Mouse (Mus musculus) kidney, postnatal 0 days (tissue): ENCODE data around the gene Pbld2. TPM values are rescaled to one million over a fixed set of nuclear protein-coding genes. Genes with fewer than 3 reads are reported as not detected.

Source experiments
- ATAC-seq: fragments of 200-750 bp; cut with Nextera tagmentation; replicated peaks from 2 replicates; pipeline ENCODE4 v1.8.0; 2017; ENCODE audit warnings: low read depth, moderate number of reproducible peaks, moderate TSS enrichment, moderate library complexity; ENCODE audit not compliant: low FRiP score
- DNase-seq: peaks from one replicate; pipeline ENCODE4 v3.0.0-alpha.2; 2016; ENCODE audit warnings: low spot score
- H3K27ac ChIP-seq: fragments of 300-500 bp; sonication (generic); 2 replicates; pipeline ENCODE4 v1.5.1; 2014; ENCODE audit warnings: mild to moderate bottlenecking
- H3K27me3 ChIP-seq: fragments of 300-500 bp; sonication (generic); 2 replicates; pipeline ENCODE4 v1.6.1; 2014; ENCODE audit warnings: low read length, mixed read lengths; ENCODE audit not compliant: insufficient read depth
- H3K36me3 ChIP-seq: fragments of 300-500 bp; sonication (generic); 2 replicates; pipeline ENCODE4 v1.6.1; 2014; ENCODE audit warnings: low read length, mixed read lengths; ENCODE audit not compliant: insufficient read depth
- H3K4me1 ChIP-seq: fragments of 300-500 bp; sonication (generic); replicated peaks from 2 replicates; pipeline ENCODE4 v1.6.1; 2014; ENCODE audit warnings: antibody characterized with exemption, low read length, mixed read lengths; ENCODE audit not compliant: insufficient read depth
- H3K4me2 ChIP-seq: fragments of 300-500 bp; sonication (generic); 2 replicates; pipeline ENCODE4 v1.6.1; 2014; ENCODE audit warnings: mild to moderate bottlenecking, low read length, moderate library complexity, mixed read lengths
- H3K4me3 ChIP-seq: fragments of 300-500 bp; sonication (generic); replicated peaks from 2 replicates; pipeline ENCODE4 v1.5.1; 2014; ENCODE audit warnings: low read depth, low read length
- H3K9ac ChIP-seq: fragments of 300-500 bp; sonication (generic); 2 replicates; pipeline ENCODE4 v1.6.1; 2014; ENCODE audit warnings: low read depth, low read length
- H3K9me3 ChIP-seq: fragments of 300-500 bp; sonication (generic); replicated peaks from 2 replicates; pipeline ENCODE4 v1.6.1; 2016; ENCODE audit warnings: low read length, inconsistent platforms, mixed read lengths
- CTCF ChIP-seq: IDR thresholded peaks from 2 replicates; pipeline ENCODE4 v1.5.1; 2016; ENCODE audit warnings: antibody characterized with exemption, low read depth, mild to moderate bottlenecking, moderate library complexity
- WGBS: fragments of 180-500 bp; shearing (Covaris S2); extraction: QIAGEN DNeasy Blood & Tissue Kit; methylation state at CpG from one replicate; pipeline ENCODE4 v1.1.7; 2014; 5-methylcytosine and 5-hydroxymethylcytosine counted together
- polyA plus RNA-seq: library from polyadenylated mRNA; unstranded; fragments of >200 nt; fragmentation: Nextera tagmentation; extraction: Ambion mirVana; gene quantifications from 2 replicates; pipeline ENCODE4 v1.2.1, GENCODE M21; 2015

Gene Pbld2
- polyA plus RNA-seq, 1 experiment from 2014 or later, result 11.6 TPM

DNA sequence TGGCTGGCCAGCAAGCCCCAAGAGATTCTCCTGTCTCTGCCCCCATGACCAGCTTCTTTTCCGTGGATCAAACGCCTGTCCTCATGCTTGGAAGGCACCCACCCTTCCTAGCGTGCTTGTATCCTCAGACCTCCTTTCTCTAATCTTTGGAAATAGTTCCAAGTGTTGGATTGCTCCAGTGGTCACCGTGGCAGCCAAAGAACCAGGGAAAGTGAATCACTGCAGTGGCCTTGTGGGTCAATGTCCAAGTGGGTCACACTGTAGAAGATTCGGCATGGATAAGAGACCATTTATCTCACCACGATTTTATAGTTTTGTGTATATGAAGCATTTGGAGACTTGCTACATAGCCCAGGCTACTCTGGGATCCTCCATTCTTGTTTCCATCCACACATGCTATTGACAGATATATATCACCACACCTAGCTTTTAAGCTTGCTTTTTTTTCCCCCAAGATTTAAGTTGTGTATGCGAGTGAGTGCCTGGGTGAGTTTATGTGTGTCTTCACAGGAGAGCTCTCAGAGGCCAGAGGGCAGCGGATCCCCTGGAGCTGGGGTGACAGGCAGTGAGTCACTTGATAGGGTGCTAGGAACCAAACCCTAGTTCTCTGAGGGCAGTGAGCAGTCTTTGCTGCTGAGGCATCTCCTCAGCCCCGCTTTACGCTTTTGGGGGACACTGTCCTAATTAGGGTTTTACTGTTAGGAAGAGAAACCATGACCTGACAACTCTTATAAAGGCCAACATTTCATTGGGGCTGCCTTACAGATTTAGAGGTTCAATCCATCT lies 3.5 kb downstream of the Pbld2 start:
- WGBS, result 93% methylated on average over 10 of the region's 10 CpGs
- Histone ChIP-seq H3K4me2 (no peak overlapping the region), H3K27ac (no peak overlapping the region), H3K9me3 (no peaks in the 10 kb centered on the region), H3K27me3 (no peaks in the 10 kb centered on the region), H3K4me1 (0 out of 2 replicates have a peak, but pooled peaks cover 17% of the 10 kb centered on the region), H3K4me3 (no peak overlapping the region), H3K9ac (no peak overlapping the region), H3K36me3 (no peaks in the 10 kb centered on the region)
- TF ChIP-seq CTCF, result no peak
- ATAC-seq (no peak), DNase-seq (no peak)

DNA sequence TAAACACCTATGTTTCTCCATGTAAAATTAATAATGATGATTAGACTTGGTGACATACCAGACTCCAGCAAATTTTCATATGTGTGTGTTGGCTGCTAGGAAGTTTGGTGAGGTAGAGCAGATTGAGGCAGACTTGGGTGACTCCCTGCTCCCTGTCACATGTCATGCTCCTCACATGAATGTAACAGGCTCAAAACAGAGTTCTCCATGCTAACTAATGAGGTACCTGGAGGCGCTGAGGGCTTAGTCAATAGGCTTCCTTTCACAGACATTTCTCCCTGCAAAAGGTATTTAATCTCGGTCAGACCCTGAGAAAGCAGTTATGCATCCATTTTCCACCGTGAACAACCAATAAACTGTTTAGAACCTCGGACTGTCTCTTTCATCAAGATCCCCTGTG lies 4.3 kb downstream of the Pbld2 start:
- H3K36me3 ChIP-seq, result no peaks in the 10 kb centered on the region
- H3K4me2 ChIP-seq, result no peak overlapping the region
- H3K4me1 ChIP-seq, result 0 out of 2 replicates have a peak, but pooled peaks cover 17% of the 10 kb centered on the region
- DNase-seq (no peak), ATAC-seq (no peak)
- H3K27ac ChIP-seq, result no peak overlapping the region
- no peaks in the 10 kb centered on the region for H3K9me3 ChIP-seq
- TF ChIP-seq CTCF, result no peak
- H3K27me3 ChIP-seq, result no peaks in the 10 kb centered on the region
- 90% methylated on average over 4 of the region's 4 CpGs for WGBS
- H3K9ac ChIP-seq, result no peak overlapping the region
- H3K4me3 ChIP-seq, result no peak overlapping the region

- Histone ChIP-seq H3K4me1 (no peaks in the 10 kb centered on the region), H3K27me3 (no peaks in the 10 kb centered on the region), H3K36me3 (no peaks in the 10 kb centered on the region), H3K9me3 (no peaks in the 10 kb centered on the region), H3K4me3 (no peak overlapping the region), H3K9ac (no peak overlapping the region), H3K4me2 (no peak overlapping the region), H3K27ac (no peak overlapping the region)
- WGBS, result 89% methylated on average over 3 of the region's 3 CpGs
- no peak for DNase-seq
- no peak for ATAC-seq
- TF ChIP-seq CTCF, result no peak
These were observed 8.2 kb downstream of the Pbld2 start for GRCm38 (mm10) chr10:63032267-63032666.

- no peak for TF ChIP-seq CTCF
- Histone ChIP-seq H3K9ac (no peak overlapping the region), H3K27me3 (no peaks in the 10 kb centered on the region), H3K9me3 (no peaks in the 10 kb centered on the region), H3K4me3 (no peak overlapping the region), H3K4me2 (no peak overlapping the region), H3K27ac (no peak overlapping the region), H3K4me1 (no peaks in the 10 kb centered on the region), H3K36me3 (no peaks in the 10 kb centered on the region)
- DNase-seq (no peak), ATAC-seq (no peak)
- WGBS, result 67% methylated on average over 3 of the region's 3 CpGs
These were observed 8.8 kb downstream of the Pbld2 start for GRCm38 (mm10) chr10:63032956-63033355.

GRCm38 (mm10) chr10:63038571-63039320 lies 14.6 kb downstream of the Pbld2 start:
- H3K4me3 ChIP-seq, result no peak overlapping the region
- 56% methylated on average over 14 of the region's 14 CpGs for WGBS
- no peaks in the 10 kb centered on the region for H3K36me3 ChIP-seq
- DNase-seq (no peak), ATAC-seq (peak; percentile 68; the same call in 1 of the 2 replicates)
- peak overlapping the region; percentile 31; the same call in 1 of the 2 replicates for H3K27ac ChIP-seq
- no peaks in the 10 kb centered on the region for H3K9me3 ChIP-seq
- H3K4me2 ChIP-seq, result peak overlapping the region; percentile 19; the same call in 1 of the 2 replicates
- no peak for TF ChIP-seq CTCF
- H3K4me1 ChIP-seq, result no peaks in the 10 kb centered on the region
- no peaks in the 10 kb centered on the region for H3K27me3 ChIP-seq
- H3K9ac ChIP-seq, result no peak overlapping the region

DNA sequence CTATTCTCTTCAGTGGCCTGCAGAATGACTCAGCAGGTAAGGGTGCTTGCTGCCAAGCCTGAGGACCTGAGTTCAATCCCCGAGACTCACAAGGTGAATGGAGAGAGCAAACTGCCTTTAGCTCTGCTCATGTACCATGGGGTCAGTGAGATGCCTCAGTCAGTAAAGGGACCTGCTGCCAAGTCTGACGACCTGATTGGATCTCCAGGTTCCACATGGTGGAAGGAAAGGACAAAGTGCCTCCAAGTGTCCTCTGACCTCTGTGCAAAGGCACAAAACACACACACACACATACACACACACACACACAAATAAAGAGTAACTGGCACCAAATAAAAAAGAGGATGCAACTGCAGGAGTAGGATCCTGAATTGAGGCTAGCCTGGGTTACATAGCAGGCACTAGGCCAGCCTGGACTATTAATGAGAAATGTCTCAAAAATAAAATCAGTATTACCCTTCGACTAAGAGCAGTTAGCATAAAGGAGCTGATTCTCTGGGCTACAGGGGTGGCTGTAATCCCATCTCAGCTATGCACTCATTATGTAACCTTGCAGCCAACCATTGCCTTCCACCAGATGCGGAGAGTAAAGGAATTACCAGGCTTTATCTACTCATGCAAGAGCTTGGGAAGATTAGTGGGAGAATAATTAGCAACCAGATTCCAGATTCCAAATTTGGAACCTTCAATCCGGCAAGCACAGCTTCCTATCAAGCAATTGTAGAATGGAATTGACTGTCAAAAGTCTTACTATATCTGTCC lies 15.9 kb downstream of the Pbld2 start:
- WGBS, result 74% methylated on average over 5 of the region's 5 CpGs
- Histone ChIP-seq H3K4me3 (no peak overlapping the region), H3K36me3 (no peaks in the 10 kb centered on the region), H3K4me1 (no peaks in the 10 kb centered on the region), H3K27ac (no peak overlapping the region), H3K4me2 (no peak overlapping the region), H3K9ac (no peak overlapping the region), H3K27me3 (no peaks in the 10 kb centered on the region), H3K9me3 (no peaks in the 10 kb centered on the region)
- ATAC-seq, result no peak
- DNase-seq, result no peak
- TF ChIP-seq CTCF, result no peak
